Mouse (Mus musculus) CD4-positive, CD25-positive, alpha-beta regulatory T cell (primary cell): ENCODE measurements around the gene Lrrc43. TPM values are rescaled to one million over a fixed set of nuclear protein-coding genes. Genes with fewer than 3 reads are reported as not detected.

Source experiments
- polyA plus RNA-seq: library from polyadenylated mRNA; unstranded; fragments of 100-300 nt; shearing (Covaris generic); gene quantifications from one replicate; pipeline ENCODE4 v1.2.1, GENCODE M21; 2017

The Lrrc43 gene
- not detected for polyA plus RNA-seq

DNA sequence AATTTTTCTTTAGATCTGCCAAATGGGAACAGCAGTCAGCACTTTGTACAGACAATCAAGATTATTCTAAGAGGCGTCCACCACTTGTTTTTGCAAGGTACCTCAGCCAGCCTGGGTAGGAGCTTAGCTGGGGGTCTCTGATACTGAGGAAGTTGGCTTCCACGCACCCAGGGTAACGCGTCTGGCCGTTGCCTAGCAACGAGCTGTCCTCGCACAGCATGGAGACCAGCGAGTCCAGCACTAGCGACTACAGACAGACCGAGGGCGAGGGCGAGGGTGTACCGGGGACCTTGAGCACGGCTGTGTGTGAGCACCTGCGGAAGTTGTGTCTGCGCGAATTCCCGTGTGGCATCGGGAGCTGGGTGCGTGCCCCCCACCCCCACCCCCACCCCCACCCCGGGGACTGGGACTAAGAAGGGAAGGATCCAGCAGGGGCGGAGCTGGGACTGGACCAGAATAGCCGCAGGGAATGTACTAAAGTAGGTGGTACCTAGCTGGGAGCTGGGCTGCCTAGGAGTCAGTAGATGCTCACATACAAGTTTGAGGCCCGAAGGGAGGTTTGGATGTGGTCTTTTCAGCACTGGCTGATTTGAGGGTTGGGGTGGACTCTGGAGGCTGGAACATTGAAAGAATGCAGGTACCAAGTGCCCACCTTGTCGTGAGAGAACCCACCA is at the start of gene Lrrc43, which contains the start of gene Il31:
TSS of gene Lrrc43 (plus strand) at position 194 of the 674 bp plus-strand sequence.
TSS of gene Il31 (minus strand) at position 378 of the 674 bp plus-strand sequence.

DNA sequence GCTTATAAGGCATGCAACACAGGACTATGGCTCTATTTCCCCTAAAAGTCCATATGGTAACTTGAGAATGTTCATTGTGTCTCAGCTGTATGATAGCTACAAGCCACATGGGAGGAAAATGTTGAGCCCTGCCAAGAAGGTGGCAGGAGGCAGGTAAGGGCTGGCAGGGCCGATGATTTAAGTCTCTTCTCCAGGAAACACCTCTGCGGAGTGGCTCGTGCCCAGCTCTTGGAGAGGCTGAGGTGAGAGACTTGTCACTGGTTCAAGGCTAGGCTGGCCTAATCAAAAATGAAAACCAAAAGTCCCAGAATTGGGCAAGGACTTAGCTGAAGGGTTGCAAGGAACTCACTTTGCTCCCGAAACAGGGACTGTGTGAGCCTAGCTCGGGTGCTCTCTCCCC is 21.1 kb downstream of the Lrrc43 start, which contains the start of gene B3gnt4:
TSS of gene B3gnt4 (plus strand) at position 301 of the 400 bp plus-strand sequence.

DNA sequence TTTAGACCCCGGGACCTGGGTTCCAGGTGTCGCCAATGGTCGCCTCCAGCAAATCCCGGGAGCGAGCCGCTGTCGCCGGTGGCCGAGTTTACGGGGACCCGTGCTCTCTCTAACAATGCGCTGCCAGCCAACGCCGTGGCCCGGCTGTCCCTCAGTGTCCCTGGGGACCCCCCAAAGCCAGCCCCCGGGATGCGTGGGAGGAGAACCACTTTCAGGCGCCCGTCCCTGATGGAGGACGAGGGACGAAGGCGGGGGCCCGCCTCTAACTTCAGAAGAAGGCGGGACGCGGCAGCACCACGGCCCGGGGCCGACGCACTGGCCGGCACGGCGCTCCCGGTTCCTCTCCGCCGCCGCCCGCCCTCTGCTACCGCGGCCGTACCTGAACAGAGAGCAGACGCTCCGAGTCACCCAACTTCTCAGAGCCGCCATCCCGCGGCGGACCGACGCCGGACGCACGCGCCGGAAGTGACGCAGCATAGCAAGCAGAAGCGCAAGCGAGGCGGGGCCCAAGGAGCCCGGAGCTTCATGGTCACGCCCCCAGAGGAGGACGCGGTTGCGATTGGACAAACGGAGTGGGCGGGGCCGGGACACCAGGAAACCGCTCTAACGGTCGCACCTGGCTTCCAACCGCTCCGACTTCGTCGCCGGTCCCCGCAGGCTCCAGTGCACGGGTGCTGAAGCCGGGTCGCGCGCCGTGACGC is 34.7 kb downstream of the Lrrc43 start, which contains the start of gene Diablo:
TSS of gene Diablo (minus strand) at position 485 of the 701 bp plus-strand sequence.

DNA sequence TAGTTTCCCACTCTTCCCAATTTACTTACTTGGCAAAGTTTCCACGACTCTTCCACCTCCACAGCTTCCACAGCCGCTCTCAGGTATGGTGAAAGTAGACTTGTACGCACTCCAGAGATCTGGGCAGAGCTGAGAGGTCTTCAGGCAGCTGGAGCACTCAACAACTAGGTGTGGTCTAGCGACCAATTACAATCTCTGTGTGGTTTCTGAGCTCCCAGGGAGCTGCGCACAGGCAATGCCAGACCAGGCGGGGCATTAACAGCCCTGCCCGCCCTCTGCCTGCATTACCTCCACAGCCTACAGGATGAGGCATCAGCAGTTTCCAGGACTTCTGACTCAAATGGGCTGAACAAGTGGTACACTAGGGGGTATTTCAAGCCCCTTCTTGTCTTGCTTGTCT is 36.2 kb downstream of the Lrrc43 start, which contains the start of gene Gm49027:
TSS of gene Gm49027 (minus strand) at position 208 of the 400 bp plus-strand sequence.

Other genes with a start within 250 kb of the Lrrc43 start
- gene Wdr66, start 237.2 kb upstream of the Lrrc43 start, polyA plus RNA-seq, result 2.4 TPM
- 7.8 TPM for gene Bcl7a, start 145.5 kb upstream of the Lrrc43 start, polyA plus RNA-seq
- gene Mlxip, start 94.5 kb upstream of the Lrrc43 start, polyA plus RNA-seq, result 56.6 TPM
- gene Il31, start 184 bp downstream of the Lrrc43 start, polyA plus RNA-seq, result not detected
- gene B3gnt4, start 21.2 kb downstream of the Lrrc43 start, polyA plus RNA-seq, result 0.14 TPM
- 117 TPM for gene Diablo, start 34.9 kb downstream of the Lrrc43 start, polyA plus RNA-seq
- 0.95 TPM for gene Gm49027, start 36.2 kb downstream of the Lrrc43 start, polyA plus RNA-seq
- gene Vps33a, start 83.7 kb downstream of the Lrrc43 start, polyA plus RNA-seq, result 49.8 TPM
- gene Clip1, start 195.3 kb downstream of the Lrrc43 start, polyA plus RNA-seq, result 76.0 TPM
- 98.1 TPM for gene Zcchc8, start 231.8 kb downstream of the Lrrc43 start, polyA plus RNA-seq